Mouse (Mus musculus) heart, adult 2 months (tissue): Measurements from ENCODE around the gene F2rl2. TPM values are rescaled to one million over a fixed set of nuclear protein-coding genes. Genes with fewer than 3 reads are reported as not detected.

Experiments
- DNase-seq, 2 experiments: peaks; one replicate each; pipeline ENCODE4 v3.0.0; 2021
- H3K27ac ChIP-seq: fragments of 200-600 bp; 2 replicates; pipeline ENCODE4 v1.8.1; 2022
- H3K27me3 ChIP-seq: fragments of 200-500 bp; 2 replicates; pipeline ENCODE4 v1.6.1; 2012; ENCODE audit warnings: mild to moderate bottlenecking, low read length, inconsistent platforms, mixed read lengths; ENCODE audit not compliant: control insufficient read depth, insufficient read depth
- H3K36me3 ChIP-seq: fragments of 200-500 bp; 2 replicates; pipeline ENCODE4 v1.6.1; 2012; ENCODE audit warnings: low read length, inconsistent platforms; ENCODE audit not compliant: control insufficient read depth, insufficient read depth
- H3K4me1 ChIP-seq: fragments of 200-500 bp; 2 replicates; pipeline ENCODE4 v1.6.1; 2011; ENCODE audit warnings: low read length; ENCODE audit not compliant: control insufficient read depth, insufficient read depth
- H3K4me3 ChIP-seq: fragments of 200-600 bp; 2 replicates; pipeline ENCODE4 v1.8.1; 2022
- H3K79me2 ChIP-seq: fragments of 200-500 bp; replicated peaks from 2 replicates; pipeline ENCODE4 v1.6.1; 2012; ENCODE audit warnings: mild to moderate bottlenecking, inconsistent platforms, low read length, moderate library complexity, mixed read lengths; ENCODE audit not compliant: control insufficient read depth, insufficient read depth
- H3K9ac ChIP-seq: fragments of 200-500 bp; 2 replicates; pipeline ENCODE4 v1.6.1; 2012; ENCODE audit warnings: low read depth, mild to moderate bottlenecking, control low read depth, inconsistent platforms, low read length, mixed read lengths
- CTCF ChIP-seq: fragments of 200-600 bp; IDR thresholded peaks from 2 replicates; pipeline ENCODE4 v1.8.1; 2022; ENCODE audit warnings: antibody characterized with exemption, mild to moderate bottlenecking, moderate library complexity
- EP300 ChIP-seq: fragments of 200-500 bp; IDR thresholded peaks from 2 replicates; pipeline ENCODE4 v1.6.1; 2011; ENCODE audit warnings: low read depth, low read length, control low read depth; ENCODE audit not compliant: insufficient read depth
- POLR2A ChIP-seq: fragments of 200-500 bp; IDR thresholded peaks from 2 replicates; pipeline ENCODE4 v1.6.1; 2011; ENCODE audit warnings: mild to moderate bottlenecking, low read depth, low read length, control low read depth; ENCODE audit not compliant: insufficient read depth
- WGBS: fragments of 180-500 bp; shearing (Covaris S2); methylation state at CpG from one replicate; pipeline ENCODE4 v1.1.7; 2018; 5-methylcytosine and 5-hydroxymethylcytosine counted together
- intact Hi-C: fragments of 180-260 bp; cut with DNase I; formaldehyde crosslinking; loops from one replicate; pipeline ENCODE4 v1.15.1; 2025
- polyA plus RNA-seq: library from polyadenylated mRNA; depleted of rRNA; stranded (reverse); fragments of >200 nt; gene quantifications from 2 replicates; pipeline ENCODE4 v1.2.3, GENCODE M21; 2012
- total RNA-seq, 2 experiments: library from RNA; stranded (reverse); gene quantifications; 2 replicates each; pipeline ENCODE4 v1.2.3; 2021

The F2rl2 gene
- total and polyA plus RNA-seq, 3 experiments: 0.68 to 0.82 TPM; not detected in 1

DNA sequence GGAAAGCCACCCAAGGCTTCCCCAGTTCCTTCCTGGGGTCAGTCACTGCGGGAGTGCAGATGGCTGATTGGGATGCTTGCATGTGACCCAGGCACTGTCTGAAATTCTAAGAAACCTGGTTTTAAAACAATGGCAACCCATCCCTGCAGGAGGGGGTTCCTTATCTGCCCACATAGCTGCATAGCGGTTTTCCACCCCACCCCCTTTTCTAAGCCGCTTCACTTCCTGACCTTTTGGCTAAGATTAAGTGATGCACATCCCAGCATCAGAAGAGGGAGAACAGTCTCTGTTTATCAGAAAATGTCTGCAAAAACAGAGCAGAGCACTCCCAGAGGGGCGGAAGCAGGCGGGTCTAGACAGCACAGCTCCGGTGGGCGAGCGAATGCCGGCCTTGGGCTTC, 39.5 kb upstream of the F2rl2 start:
- H3K36me3 ChIP-seq: no peaks in the 10 kb centered on the region
- H3K9ac ChIP-seq: no peak overlapping the region
- TF ChIP-seq CTCF (no peak), POLR2A (no peak), EP300 (no peak)
- intact Hi-C loops: no loop called here
- H3K79me2 ChIP-seq: no peaks in the 10 kb centered on the region
- WGBS: 38% methylated on average over 9 of the region's 9 CpGs
- H3K4me1 ChIP-seq: peaks cover 6% of the 10 kb centered on the region
- H3K4me3 ChIP-seq: no peak overlapping the region
- H3K27ac ChIP-seq: no peak overlapping the region
- no peaks in the 10 kb centered on the region for H3K27me3 ChIP-seq
- DNase-seq: no peak

DNA sequence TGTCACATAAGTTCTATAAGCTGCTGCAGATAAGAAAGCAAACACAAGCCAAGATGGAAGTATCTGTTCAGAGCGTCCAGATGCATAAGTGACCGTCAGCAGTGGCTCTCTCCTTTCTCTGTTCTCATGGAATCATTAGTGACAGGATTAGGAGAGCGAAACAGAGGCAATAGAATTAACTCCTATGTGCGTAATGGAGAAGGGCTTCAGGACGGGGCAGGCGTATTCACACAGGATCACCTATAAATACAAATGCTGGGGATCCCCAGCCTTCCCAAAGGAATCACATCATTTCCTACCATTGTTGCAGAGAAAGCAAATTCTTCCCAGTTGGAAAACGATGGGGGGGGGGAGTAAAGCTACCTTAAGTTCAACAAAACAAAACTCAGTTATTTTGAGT, 37.2 kb upstream of the F2rl2 start:
- no peak overlapping the region for H3K4me3 ChIP-seq
- DNase-seq: no peak
- WGBS: 37% methylated on average over 7 of the region's 7 CpGs
- H3K27me3 ChIP-seq: no peaks in the 10 kb centered on the region
- H3K36me3 ChIP-seq: no peaks in the 10 kb centered on the region
- peak overlapping the region; percentile 22; the same call in 1 of the 2 replicates for H3K9ac ChIP-seq
- intact Hi-C loops: no loop called here
- H3K27ac ChIP-seq: peak overlapping the region; percentile 77
- TF ChIP-seq EP300 (no peak), POLR2A (peak; percentile 38; the same call in 1 of the 2 replicates), CTCF (no peak)
- peaks cover 4% of the 10 kb centered on the region; the same call in 1 of the 2 replicates for H3K4me1 ChIP-seq
- no peaks in the 10 kb centered on the region for H3K79me2 ChIP-seq

DNA sequence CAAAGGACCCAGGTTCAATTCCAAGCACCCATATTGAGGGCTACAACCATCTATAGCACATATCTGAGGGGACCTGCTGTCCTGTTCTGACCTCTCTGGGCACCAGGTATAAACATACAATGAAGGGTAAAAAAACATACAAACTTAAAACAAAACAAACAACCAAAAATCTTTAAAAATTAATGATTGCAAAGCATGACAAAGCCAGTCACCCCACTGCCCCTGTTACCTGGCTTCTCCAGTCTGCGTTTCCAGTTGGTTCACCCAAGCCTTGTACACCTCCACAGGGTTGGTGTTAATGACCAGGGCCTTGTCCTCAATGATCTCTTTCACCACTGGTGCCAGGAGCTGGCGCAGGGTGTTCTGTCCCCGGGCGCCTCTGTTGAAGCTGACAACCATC, 32.8 kb upstream of the F2rl2 start:
- H3K9ac ChIP-seq: no peak overlapping the region
- intact Hi-C loops: loop anchor here (10.0 kb wide), 1 partner anchor 289 kb away; the partner anchor contains the start of gene Aggf1
- H3K4me1 ChIP-seq: peaks cover 4% of the 10 kb centered on the region; the same call in 1 of the 2 replicates
- 97% methylated on average over 4 of the region's 4 CpGs for WGBS
- TF ChIP-seq CTCF (no peak), POLR2A (no peak), EP300 (no peak)
- H3K27me3 ChIP-seq: no peaks in the 10 kb centered on the region; the same call in 1 of the 2 replicates
- H3K79me2 ChIP-seq: no peaks in the 10 kb centered on the region
- H3K36me3 ChIP-seq: no peaks in the 10 kb centered on the region
- no peak overlapping the region for H3K4me3 ChIP-seq
- no peak overlapping the region for H3K27ac ChIP-seq
- DNase-seq: no peak

DNA sequence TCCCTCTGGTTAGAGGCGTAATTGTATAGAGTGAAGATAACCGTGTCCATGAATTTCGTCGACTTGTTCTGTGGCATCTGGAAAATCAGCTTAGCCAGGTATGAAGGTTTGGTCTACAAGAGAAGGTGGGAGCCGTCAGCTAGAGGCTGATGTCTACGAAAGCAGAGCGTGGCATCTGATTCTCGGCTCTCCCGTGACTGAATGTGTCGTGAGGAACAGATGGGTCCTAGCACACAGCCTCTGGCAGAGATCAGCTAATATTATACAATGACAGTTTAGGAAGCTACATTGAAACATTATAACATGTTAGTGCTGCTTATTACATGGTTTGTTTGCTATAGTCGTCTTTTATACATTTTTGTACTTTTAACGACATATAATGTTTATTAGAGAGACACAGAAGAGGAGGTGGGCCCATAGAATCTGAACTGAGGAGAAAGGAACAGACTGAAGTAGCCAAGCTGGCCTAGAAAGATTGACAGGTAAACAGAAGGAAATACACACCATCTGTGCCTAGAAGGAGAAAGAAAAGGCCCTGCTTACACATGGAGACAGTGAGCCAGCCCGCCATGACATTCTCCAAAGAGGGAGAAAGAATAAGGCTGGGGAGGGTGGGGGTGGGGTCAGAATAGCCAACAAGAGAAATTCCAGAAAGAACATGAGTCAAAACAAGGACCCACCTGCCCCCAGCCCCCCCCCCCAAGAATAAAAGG, 30.9 kb upstream of the F2rl2 start:
- no peak for TF ChIP-seq EP300
- TF ChIP-seq CTCF: no peak
- TF ChIP-seq POLR2A: no peak
- intact Hi-C loops: loop anchor here (2.0 to 10.0 kb wide), 3 partner anchors 47 to 291 kb away; partner anchors contain the start of genes Aggf1 and F2r

DNA sequence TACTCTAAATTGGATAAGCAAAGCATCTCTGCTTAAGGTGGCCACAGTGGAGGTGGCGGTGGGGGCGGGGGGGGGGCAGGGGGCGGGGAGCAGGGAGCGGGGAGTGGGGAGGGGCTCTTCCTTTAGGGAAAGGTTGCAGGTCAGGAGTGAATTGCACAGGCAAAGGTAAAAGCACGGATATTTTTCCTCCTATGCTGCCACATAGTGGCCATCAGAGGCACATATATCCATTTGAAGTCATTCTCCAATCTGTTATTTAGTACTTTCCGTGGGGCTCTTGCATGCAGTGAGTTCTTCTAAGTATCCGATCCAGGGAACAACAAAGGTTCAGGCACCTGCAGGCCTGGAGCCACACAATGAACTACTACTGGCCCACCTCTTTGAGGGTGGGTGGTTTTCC, 29.4 kb upstream of the F2rl2 start:
- H3K27me3 ChIP-seq: no peaks in the 10 kb centered on the region; the same call in 1 of the 2 replicates
- no peaks in the 10 kb centered on the region for H3K79me2 ChIP-seq
- whole genome bisulfite sequencing: 10% methylated on average over 7 of the region's 7 CpGs
- no peak overlapping the region for H3K9ac ChIP-seq
- intact Hi-C loops: loop anchor here (1.0 to 10.0 kb wide), 4 partner anchors 48 to 292 kb away; partner anchors contain the start of genes Aggf1 and F2r
- TF ChIP-seq POLR2A: no peak
- peak; percentile 76 for TF ChIP-seq CTCF
- TF ChIP-seq EP300: no peak
- no peak overlapping the region for H3K27ac ChIP-seq
- DNase-seq: no peak
- no peak overlapping the region for H3K4me3 ChIP-seq
- no peaks in the 10 kb centered on the region for H3K36me3 ChIP-seq
- H3K4me1 ChIP-seq: no peaks in the 10 kb centered on the region

More for the DNA sequence above, 30.9 kb upstream of the F2rl2 start:
- H3K36me3 ChIP-seq: no peaks in the 10 kb centered on the region
- H3K27ac ChIP-seq: no peak overlapping the region
- H3K27me3 ChIP-seq: no peaks in the 10 kb centered on the region; the same call in 1 of the 2 replicates
- no peak overlapping the region for H3K9ac ChIP-seq
- H3K4me3 ChIP-seq: no peak overlapping the region
- no peaks in the 10 kb centered on the region for H3K79me2 ChIP-seq
- 91% methylated on average over 13 of the region's 13 CpGs for WGBS
- no peaks in the 10 kb centered on the region for H3K4me1 ChIP-seq
- no peak for DNase-seq

DNA sequence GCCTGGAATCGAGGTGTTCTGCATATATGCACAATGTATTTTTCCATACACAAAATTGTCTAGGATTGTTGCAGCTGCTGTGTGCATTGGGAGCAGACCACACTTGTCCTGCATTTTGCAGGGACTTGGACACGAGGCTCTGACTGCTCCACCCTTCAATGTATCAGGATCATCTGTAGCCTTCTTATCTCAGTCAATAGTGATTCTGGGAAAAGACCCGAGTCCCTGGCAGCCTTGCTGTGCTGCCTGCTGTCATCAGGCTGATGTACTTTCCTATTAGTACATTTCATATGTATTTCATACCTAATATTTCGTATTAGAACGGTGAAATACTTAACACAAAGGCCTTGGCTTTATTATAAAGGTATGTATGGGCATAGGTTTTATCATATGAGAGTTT, 26.1 kb upstream of the F2rl2 start:
- Histone ChIP-seq H3K4me1 (no peaks in the 10 kb centered on the region), H3K27me3 (no peaks in the 10 kb centered on the region), H3K79me2 (no peaks in the 10 kb centered on the region), H3K36me3 (no peaks in the 10 kb centered on the region), H3K9ac (no peak overlapping the region), H3K27ac (no peak overlapping the region), H3K4me3 (no peak overlapping the region)
- DNase-seq: no peak
- intact Hi-C loops: no loop called here
- TF ChIP-seq POLR2A: no peak
- WGBS: 77% methylated on average over 5 of the region's 5 CpGs
